Mouse (Mus musculus): ENCODE data around the gene Kif7. TPM values are rescaled to one million over a fixed set of nuclear protein-coding genes. Genes with fewer than 3 reads are reported as not detected.

Kif7 gene
- polyA plus RNA-seq, 1 experiment from 2014 or later = 4.1 TPM

DNA sequence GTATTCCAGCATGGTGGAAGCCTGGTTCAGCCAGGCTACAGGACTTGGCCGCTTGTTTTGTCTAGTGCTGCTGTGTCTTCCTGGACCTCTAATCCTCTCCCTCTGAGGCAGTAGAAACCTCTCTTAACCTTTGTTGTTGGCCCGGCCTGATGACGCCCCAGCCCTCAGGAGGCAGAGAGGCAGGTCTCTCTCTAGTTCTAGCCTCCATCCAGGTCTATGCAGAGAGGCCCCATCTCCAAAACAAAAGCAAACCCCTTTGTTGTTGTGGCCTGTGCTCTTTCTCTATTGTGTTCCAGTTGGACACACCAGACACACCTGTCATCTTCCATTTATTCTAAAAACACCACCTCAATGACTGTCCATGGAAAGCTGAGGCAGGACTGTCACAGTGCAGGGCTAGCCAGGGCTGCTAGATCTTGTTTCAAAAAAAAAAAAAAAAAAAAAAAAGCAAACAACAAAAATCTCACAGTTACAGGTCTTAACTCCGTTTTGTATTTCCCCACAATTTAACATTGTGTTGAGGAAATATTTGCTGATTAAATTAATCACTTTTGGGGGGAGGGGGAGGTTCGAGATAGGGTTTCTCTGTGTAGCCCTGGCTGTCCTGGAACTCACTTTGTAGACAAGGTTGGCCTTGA, 54.1 kb downstream of the Kif7 start:
- Histone ChIP-seq H3K27me3 (replicated peaks; ENCODE audit: control insufficient read depth, insufficient read depth, low read length) (no peaks in the 10 kb centered on the region), H3K4me3 (ENCODE audit: low read depth, low read length) (peak overlapping the region; percentile 98), H3K4me2 (ENCODE audit: low read length) (peak overlapping the region; percentile 82), H3K9me3 (ENCODE audit: control insufficient read depth, low read length) (no peaks in the 10 kb centered on the region), H3K36me3 (ENCODE audit: control insufficient read depth, insufficient read depth, low read length) (peaks cover 14% of the 10 kb centered on the region), H3K4me1 (replicated peaks; ENCODE audit: control insufficient read depth, insufficient read depth, low read length) (peaks cover 22% of the 10 kb centered on the region), H3K27ac (ENCODE audit: low read depth) (no peak overlapping the region), H3K9ac (ENCODE audit: low read length) (peak overlapping the region; percentile 85)
- DNase-seq (ENCODE audit: low spot score) = no peak
- ATAC-seq (replicated peaks; ENCODE audit: low FRiP score, low TSS enrichment, low read depth) = no peak
- WGBS = 13% methylated on average over 5 of the region's 5 CpGs

DNA sequence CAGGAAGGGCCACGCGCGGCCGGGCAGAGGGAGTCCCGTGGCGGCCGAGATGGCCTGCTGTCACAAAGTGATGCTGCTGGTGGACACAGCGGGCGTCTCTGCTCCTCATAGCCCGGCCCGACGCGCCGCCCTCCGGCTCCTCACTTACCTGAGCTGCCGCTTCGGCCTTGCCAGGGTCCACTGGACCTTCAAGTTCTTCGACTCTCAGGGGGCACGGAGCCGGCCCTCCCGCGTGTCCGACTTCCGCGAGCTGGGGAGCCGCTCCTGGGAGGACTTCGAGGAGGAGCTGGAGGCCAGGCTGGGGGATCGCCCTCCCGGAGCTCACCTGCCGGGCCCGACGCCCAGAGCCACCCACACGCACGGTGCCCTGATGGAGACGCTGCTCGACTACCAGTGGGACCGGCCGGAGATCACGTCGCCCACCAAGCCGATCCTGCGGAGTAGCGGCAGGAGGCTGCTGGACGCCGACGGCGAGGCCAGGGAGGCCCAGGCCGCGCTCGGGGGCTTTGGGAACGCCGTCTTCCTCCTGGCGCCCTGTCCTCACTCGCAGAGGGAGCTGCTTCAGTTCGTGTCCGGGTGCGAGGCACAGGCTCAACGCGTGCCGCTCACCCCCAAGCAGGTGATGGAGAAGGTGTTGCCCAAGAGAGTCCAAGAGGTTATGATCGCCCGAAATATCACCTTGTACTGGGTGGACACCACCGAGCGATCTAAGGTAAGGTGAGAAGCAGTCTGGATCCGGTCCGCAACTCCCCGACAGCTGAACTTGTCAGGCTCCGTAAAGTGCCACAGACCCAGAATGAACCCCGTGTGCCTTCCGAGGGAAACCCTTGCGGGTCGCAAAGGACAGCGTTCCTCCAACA, 55.0 kb downstream of the Kif7 start:
- WGBS = under 1% methylated on average over 73 of the region's 73 CpGs

GRCm38 (mm10) chr7:79659578-79660290, 55.8 kb downstream of the Kif7 start, which contains the start of gene Ticrr:
Gene Ticrr, plus strand, starts transcription at chr7:79660196.
- Histone ChIP-seq H3K36me3 (ENCODE audit: control insufficient read depth, insufficient read depth, low read length) (no peaks in the 10 kb centered on the region), H3K4me1 (replicated peaks; ENCODE audit: control insufficient read depth, insufficient read depth, low read length) (peaks cover 22% of the 10 kb centered on the region), H3K27me3 (replicated peaks; ENCODE audit: control insufficient read depth, insufficient read depth, low read length) (no peaks in the 10 kb centered on the region), H3K4me3 (ENCODE audit: low read depth, low read length) (peak within 1 kb of the TSS; percentile 98), H3K9ac (ENCODE audit: low read length) (peak within 1 kb of the TSS; percentile 85), H3K9me3 (ENCODE audit: control insufficient read depth, low read length) (no peaks in the 10 kb centered on the region), H3K4me2 (ENCODE audit: low read length) (peak within 1 kb of the TSS; percentile 82), H3K27ac (ENCODE audit: low read depth) (0 out of 2 replicates have a peak within 1 kb of the TSS, but pooled peaks have one; percentile 27)
- peak; percentile 97 for DNase-seq (ENCODE audit: low spot score)
- WGBS = 3% methylated on average over 39 of the region's 39 CpGs
- ATAC-seq (replicated peaks; ENCODE audit: low FRiP score, low TSS enrichment, low read depth) = peak; percentile 99

More for the DNA sequence above, 55.0 kb downstream of the Kif7 start:
- no peaks in the 10 kb centered on the region for H3K9me3 ChIP-seq (ENCODE audit: control insufficient read depth, low read length)
- H3K27me3 ChIP-seq (replicated peaks; ENCODE audit: control insufficient read depth, insufficient read depth, low read length) = no peaks in the 10 kb centered on the region
- H3K9ac ChIP-seq (ENCODE audit: low read length) = peak overlapping the region; percentile 85
- peaks cover 5% of the 10 kb centered on the region for H3K36me3 ChIP-seq (ENCODE audit: control insufficient read depth, insufficient read depth, low read length)
- H3K4me2 ChIP-seq (ENCODE audit: low read length) = peak overlapping the region; percentile 82
- H3K4me1 ChIP-seq (replicated peaks; ENCODE audit: control insufficient read depth, insufficient read depth, low read length) = peaks cover 22% of the 10 kb centered on the region
- ATAC-seq (replicated peaks; ENCODE audit: low FRiP score, low TSS enrichment, low read depth) = peak; percentile 53
- H3K27ac ChIP-seq (ENCODE audit: low read depth) = 0 out of 2 replicates have a peak overlapping the region, but pooled peaks have one; percentile 27
- H3K4me3 ChIP-seq (ENCODE audit: low read depth, low read length) = peak overlapping the region; percentile 98
- peak; percentile 67 for DNase-seq (ENCODE audit: low spot score)

DNA sequence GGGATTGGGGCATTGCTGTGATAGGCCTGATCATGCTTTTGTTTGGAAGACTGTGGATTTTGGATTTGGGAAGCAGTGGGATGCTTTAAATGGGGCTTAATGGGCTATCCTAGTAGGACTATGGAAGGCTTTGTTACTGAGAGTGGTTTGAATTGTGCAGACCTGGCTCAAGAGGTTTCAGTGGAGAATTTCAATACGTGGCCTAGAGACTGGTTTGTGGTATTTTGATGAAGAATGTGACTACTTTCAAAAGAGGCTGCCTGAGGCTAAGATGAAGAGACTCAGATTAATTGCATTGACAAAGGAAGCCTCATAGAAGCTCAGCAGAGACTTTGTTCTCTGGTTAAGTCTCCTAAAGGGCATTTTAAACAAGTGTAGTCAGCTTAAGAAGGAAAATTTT, 60.9 kb downstream of the Kif7 start:
- ATAC-seq (replicated peaks; ENCODE audit: low FRiP score, low TSS enrichment, low read depth) = no peak
- H3K36me3 ChIP-seq (ENCODE audit: control insufficient read depth, insufficient read depth, low read length) = no peaks in the 10 kb centered on the region
- H3K9ac ChIP-seq (ENCODE audit: low read length) = no peak overlapping the region
- H3K4me1 ChIP-seq (replicated peaks; ENCODE audit: control insufficient read depth, insufficient read depth, low read length) = no peaks in the 10 kb centered on the region
- H3K4me3 ChIP-seq (ENCODE audit: low read depth, low read length) = no peak overlapping the region
- H3K27ac ChIP-seq (ENCODE audit: low read depth) = no peak overlapping the region
- no peaks in the 10 kb centered on the region for H3K9me3 ChIP-seq (ENCODE audit: control insufficient read depth, low read length)
- no peaks in the 10 kb centered on the region for H3K27me3 ChIP-seq (replicated peaks; ENCODE audit: control insufficient read depth, insufficient read depth, low read length)
- 48% methylated on average over 1 of the region's 1 CpGs for WGBS
- H3K4me2 ChIP-seq (ENCODE audit: low read length) = no peak overlapping the region
- DNase-seq (ENCODE audit: low spot score) = no peak

DNA sequence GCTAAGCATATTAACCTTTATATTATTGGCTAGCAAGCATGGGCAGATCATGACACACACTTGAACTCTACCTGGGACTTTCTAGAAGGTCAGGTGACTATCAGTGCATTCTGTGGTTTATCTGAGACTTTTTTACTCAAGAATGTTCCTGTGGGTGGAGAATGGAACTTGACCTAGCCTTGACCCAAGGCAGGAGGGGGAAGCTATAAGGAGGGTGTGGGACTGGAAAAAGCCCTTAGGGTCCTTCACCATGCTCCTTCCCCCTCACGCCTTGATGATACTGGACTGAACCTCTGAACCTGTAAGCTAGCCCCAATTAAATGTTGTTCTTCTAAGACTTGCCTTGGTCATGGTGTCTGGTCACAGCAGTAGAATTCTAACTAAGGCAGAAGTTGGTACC, 61.3 kb downstream of the Kif7 start:
- no peak overlapping the region for H3K4me3 ChIP-seq (ENCODE audit: low read depth, low read length)
- no peak overlapping the region for H3K9ac ChIP-seq (ENCODE audit: low read length)
- DNase-seq (ENCODE audit: low spot score) (no peak), ATAC-seq (replicated peaks; ENCODE audit: low FRiP score, low TSS enrichment, low read depth) (no peak)
- H3K27ac ChIP-seq (ENCODE audit: low read depth) = no peak overlapping the region
- H3K36me3 ChIP-seq (ENCODE audit: control insufficient read depth, insufficient read depth, low read length) = no peaks in the 10 kb centered on the region
- H3K4me1 ChIP-seq (replicated peaks; ENCODE audit: control insufficient read depth, insufficient read depth, low read length) = no peaks in the 10 kb centered on the region
- H3K4me2 ChIP-seq (ENCODE audit: low read length) = no peak overlapping the region
- no peaks in the 10 kb centered on the region for H3K27me3 ChIP-seq (replicated peaks; ENCODE audit: control insufficient read depth, insufficient read depth, low read length)
- WGBS = 88% methylated on average over 1 of the region's 1 CpGs
- H3K9me3 ChIP-seq (ENCODE audit: control insufficient read depth, low read length) = no peaks in the 10 kb centered on the region

GRCm38 (mm10) chr7:79649005-79649404, 66.5 kb downstream of the Kif7 start:
- ATAC-seq (replicated peaks; ENCODE audit: low FRiP score, low TSS enrichment, low read depth) (no peak), DNase-seq (ENCODE audit: low spot score) (peak; percentile 76)
- no peaks in the 10 kb centered on the region for H3K9me3 ChIP-seq (ENCODE audit: control insufficient read depth, low read length)
- H3K4me1 ChIP-seq (replicated peaks; ENCODE audit: control insufficient read depth, insufficient read depth, low read length) = no peaks in the 10 kb centered on the region
- no peak overlapping the region for H3K27ac ChIP-seq (ENCODE audit: low read depth)
- 6% methylated on average over 3 of the region's 3 CpGs for WGBS
- no peaks in the 10 kb centered on the region for H3K36me3 ChIP-seq (ENCODE audit: control insufficient read depth, insufficient read depth, low read length)
- H3K4me3 ChIP-seq (ENCODE audit: low read depth, low read length) = no peak overlapping the region
- no peaks in the 10 kb centered on the region for H3K27me3 ChIP-seq (replicated peaks; ENCODE audit: control insufficient read depth, insufficient read depth, low read length)
- no peak overlapping the region for H3K4me2 ChIP-seq (ENCODE audit: low read length)
- no peak overlapping the region for H3K9ac ChIP-seq (ENCODE audit: low read length)

Other genes with a start within 250 kb of the Kif7 start
- 36.4 and 44.8 TPM in 2 replicates for gene Polg, start 249.4 kb downstream of the Kif7 start, polyA plus RNA-seq (2014; fragmentation: Nextera tagmentation; extraction: Ambion mirVana)
- gene Rhcg, start 98.1 kb downstream of the Kif7 start, polyA plus RNA-seq (2014; fragmentation: Nextera tagmentation; extraction: Ambion mirVana) = 0.08 TPM in 1 of 2 replicates, not detected in the other
- 11.0 and 11.2 TPM in 2 replicates for gene Ticrr, start 55.5 kb downstream of the Kif7 start, polyA plus RNA-seq (2014; fragmentation: Nextera tagmentation; extraction: Ambion mirVana)
- gene Plin1, start 17.2 kb upstream of the Kif7 start, polyA plus RNA-seq (2014; fragmentation: Nextera tagmentation; extraction: Ambion mirVana) = not detected in 2 replicates
- 9.0 and 9.3 TPM in 2 replicates for gene Pex11a, start 27.4 kb upstream of the Kif7 start, polyA plus RNA-seq (2014; fragmentation: Nextera tagmentation; extraction: Ambion mirVana)
- gene Wdr93, start 27.4 kb upstream of the Kif7 start, polyA plus RNA-seq (2014; fragmentation: Nextera tagmentation; extraction: Ambion mirVana) = 0.18 and 0.23 TPM in 2 replicates
- gene Mesp1, start 78.1 kb upstream of the Kif7 start, polyA plus RNA-seq (2014; fragmentation: Nextera tagmentation; extraction: Ambion mirVana) = 0.13 and 0.19 TPM in 2 replicates
- gene Mesp2, start 95.0 kb upstream of the Kif7 start, polyA plus RNA-seq (2014; fragmentation: Nextera tagmentation; extraction: Ambion mirVana) = 1.1 and 1.5 TPM in 2 replicates
- gene Anpep, start 145.3 kb upstream of the Kif7 start, polyA plus RNA-seq (2014; fragmentation: Nextera tagmentation; extraction: Ambion mirVana) = 88.2 and 94.9 TPM in 2 replicates
- 30.0 and 30.9 TPM in 2 replicates for gene Ap3s2, start 204.9 kb upstream of the Kif7 start, polyA plus RNA-seq (2014; fragmentation: Nextera tagmentation; extraction: Ambion mirVana)
- 46.7 and 51.0 TPM in 2 replicates for gene Arpin, start 219.6 kb upstream of the Kif7 start, polyA plus RNA-seq (2014; fragmentation: Nextera tagmentation; extraction: Ambion mirVana)